Mouse (Mus musculus): Measurements from ENCODE around the gene Eif4g1.

Gene Eif4g1

GRCm38 (mm10) chr16:20726384-20726783, 58.3 kb downstream of the Eif4g1 start:
- no peak for DNase-seq (ENCODE audit: low spot score)

GRCm38 (mm10) chr16:20730293-20730711, 62.2 kb downstream of the Eif4g1 start:
- no peak for DNase-seq (ENCODE audit: low spot score)

- no peak for DNase-seq (ENCODE audit: low spot score)
Measured at GRCm38 (mm10) chr16:20731688-20732087, 63.6 kb downstream of the Eif4g1 start.

- no peak for DNase-seq (ENCODE audit: low spot score)
Measured at GRCm38 (mm10) chr16:20732251-20732924, 64.3 kb downstream of the Eif4g1 start.

- DNase-seq (ENCODE audit: low spot score) = peak; percentile 73
Measured at GRCm38 (mm10) chr16:20732925-20733730, 65.0 kb downstream of the Eif4g1 start, which contains the start of gene Chrd. Gene Chrd (plus strand): TSS chr16:20733127.

- no peak for DNase-seq (ENCODE audit: low spot score)
Measured at GRCm38 (mm10) chr16:20733731-20734730, 65.9 kb downstream of the Eif4g1 start, which contains the start of gene Thpo. Gene Thpo (minus strand): TSS chr16:20734511.

GRCm38 (mm10) chr16:20735651-20736050, 67.5 kb downstream of the Eif4g1 start:
- DNase-seq (ENCODE audit: low spot score) = no peak

- no peak for DNase-seq (ENCODE audit: low spot score)
Measured at GRCm38 (mm10) chr16:20736168-20736567, 68.1 kb downstream of the Eif4g1 start.

- no peak for DNase-seq (ENCODE audit: low spot score)
Measured at GRCm38 (mm10) chr16:20736823-20737222, 68.7 kb downstream of the Eif4g1 start.

- no peak for DNase-seq (ENCODE audit: low spot score)
Measured at GRCm38 (mm10) chr16:20739845-20740244, 71.7 kb downstream of the Eif4g1 start.

Data from urinary bladder, postnatal 14 days (tissue).